Mouse (Mus musculus) G1E (cell line): Measurements from ENCODE around the gene Gramd1c. TPM values are rescaled to one million over a fixed set of nuclear protein-coding genes. Genes with fewer than 3 reads are reported as not detected.

Experiments used
- ATAC-seq: 2 replicates; pipeline ENCODE4 v1.8.0; 2016; ENCODE audit warnings: mild to moderate bottlenecking; ENCODE audit not compliant: insufficient number of reproducible peaks, poor library complexity, low FRiP score, severe bottlenecking; ENCODE audit errors: extremely low read depth
- DNase-seq: peaks from one replicate; pipeline ENCODE4 v3.0.0; 2012; ENCODE audit warnings: low spot score
- H3K27me3 ChIP-seq: 2 replicates; pipeline ENCODE4 v1.6.1; 2012; ENCODE audit warnings: mild to moderate bottlenecking, low read length, inconsistent platforms; ENCODE audit not compliant: insufficient read depth
- H3K36me3 ChIP-seq: replicated peaks from 2 replicates; pipeline ENCODE3; 2012; ENCODE audit warnings: mild to moderate bottlenecking, inconsistent platforms
- H3K4me1 ChIP-seq: 2 replicates; pipeline ENCODE4 v1.6.1; 2012; ENCODE audit warnings: low read depth, low read length, inconsistent platforms, mixed read lengths; ENCODE audit not compliant: insufficient read depth
- H3K4me3 ChIP-seq: 2 replicates; pipeline ENCODE4 v1.5.1; 2012; ENCODE audit warnings: low read depth, mild to moderate bottlenecking, inconsistent platforms, low read length, moderate library complexity, mixed read lengths
- H3K9me3 ChIP-seq: replicated peaks from 2 replicates; pipeline ENCODE4 v1.6.1; 2012; ENCODE audit warnings: inconsistent platforms
- CTCF ChIP-seq: IDR thresholded peaks from 2 replicates; pipeline ENCODE4 v1.5.1; 2012; ENCODE audit warnings: low read depth, low read length, inconsistent platforms, mixed read lengths
- GATA1 ChIP-seq: IDR thresholded peaks from 2 replicates; pipeline ENCODE4 v1.6.1; 2012; ENCODE audit warnings: borderline replicate concordance, low read length, inconsistent platforms, mixed read lengths
- GATA2 ChIP-seq: IDR thresholded peaks from 2 replicates; pipeline ENCODE4 v1.6.1; 2012; ENCODE audit warnings: low read depth, low read length, inconsistent platforms, borderline replicate concordance
- POLR2AphosphoS5 ChIP-seq: IDR thresholded peaks from 2 replicates; pipeline ENCODE4 v1.6.1; 2012; ENCODE audit warnings: low read depth, low read length, inconsistent platforms; ENCODE audit not compliant: insufficient replicate concordance
- TAL1 ChIP-seq: conservative IDR thresholded peaks from 2 replicates; pipeline ENCODE4 v1.6.1; 2012; ENCODE audit warnings: low read depth, low read length, inconsistent platforms, mixed read lengths
- polyA plus RNA-seq: library from polyadenylated mRNA; stranded (reverse); fragments of >175 nt; gene quantifications from 2 replicates; pipeline ENCODE4 v1.2.3, GENCODE M21; 2012
- total RNA-seq, 2 experiments: library from RNA; stranded (forward) in 1 of 2; stranded (reverse) in 1 of 2; fragments of 200-1000 nt in 1 of 2; fragments of >200 nt in 1 of 2; fragmentation: Nextera tagmentation in 1 of 2; gene quantifications; 2 replicates each; pipeline ENCODE4 v1.2.3; 2014 to 2017

Gene Gramd1c
- total and polyA plus RNA-seq, 3 experiments, result 0.10 to 11.2 (median 1.4) TPM

- H3K4me3 ChIP-seq, result no peak overlapping the region
- TF ChIP-seq TAL1, result no peak
- TF ChIP-seq GATA1, result no peak
- no peak for TF ChIP-seq CTCF
- no peak for TF ChIP-seq POLR2AphosphoS5
- no peak for TF ChIP-seq GATA2
- no peaks in the 10 kb centered on the region for H3K27me3 ChIP-seq
- DNase-seq (no peak), ATAC-seq (no peak)
- H3K9me3 ChIP-seq, result no peaks in the 10 kb centered on the region
- peaks cover 88% of the 10 kb centered on the region for H3K36me3 ChIP-seq
- no peaks in the 10 kb centered on the region for H3K4me1 ChIP-seq
Observed at GRCm38 (mm10) chr16:44099377-44099776, 36.2 kb upstream of the Gramd1c start.

- H3K4me3 ChIP-seq, result no peak overlapping the region
- no peaks in the 10 kb centered on the region for H3K9me3 ChIP-seq
- TF ChIP-seq GATA2, result no peak
- TF ChIP-seq POLR2AphosphoS5, result no peak
- no peak for TF ChIP-seq TAL1
- peaks cover 78% of the 10 kb centered on the region for H3K36me3 ChIP-seq
- DNase-seq, result no peak
- no peak for ATAC-seq
- no peaks in the 10 kb centered on the region for H3K4me1 ChIP-seq
- H3K27me3 ChIP-seq, result no peaks in the 10 kb centered on the region
Observed at GRCm38 (mm10) chr16:44087650-44088049, 24.5 kb upstream of the Gramd1c start.

- peaks cover 13% of the 10 kb centered on the region for H3K27me3 ChIP-seq
- no peak overlapping the region for H3K4me3 ChIP-seq
- ATAC-seq, result no peak
- H3K4me1 ChIP-seq, result no peaks in the 10 kb centered on the region
- H3K36me3 ChIP-seq, result no peaks in the 10 kb centered on the region
- no peaks in the 10 kb centered on the region for H3K9me3 ChIP-seq
- DNase-seq, result no peak
- no peak for TF ChIP-seq GATA1
- TF ChIP-seq CTCF, result no peak
- no peak for TF ChIP-seq TAL1
- TF ChIP-seq POLR2AphosphoS5, result no peak
- TF ChIP-seq GATA2, result no peak
Observed at GRCm38 (mm10) chr16:44061341-44061740, 1.8 kb downstream of the Gramd1c start.

- Histone ChIP-seq H3K36me3 (no peaks in the 10 kb centered on the region), H3K4me1 (no peaks in the 10 kb centered on the region), H3K4me3 (no peak overlapping the region), H3K27me3 (peaks cover 13% of the 10 kb centered on the region), H3K9me3 (no peaks in the 10 kb centered on the region)
- ATAC-seq (no peak), DNase-seq (no peak)
- TF ChIP-seq GATA2, result no peak
- no peak for TF ChIP-seq TAL1
- TF ChIP-seq GATA1, result no peak
- no peak for TF ChIP-seq CTCF
- no peak for TF ChIP-seq POLR2AphosphoS5
Observed at GRCm38 (mm10) chr16:44060604-44061286, 2.4 kb downstream of the Gramd1c start.

- TF ChIP-seq CTCF (peak; percentile 51; the same call in 1 of the 2 replicates), POLR2AphosphoS5 (no peak)
- ATAC-seq (0 out of 2 replicates have a peak, but pooled peaks have one; percentile 22), DNase-seq (peak; percentile 29)
- H3K9me3 ChIP-seq, result no peaks in the 10 kb centered on the region
- no peaks in the 10 kb centered on the region for H3K4me1 ChIP-seq
- no peak overlapping the region for H3K4me3 ChIP-seq
- H3K27me3 ChIP-seq, result peaks cover 11% of the 10 kb centered on the region
- H3K36me3 ChIP-seq, result no peaks in the 10 kb centered on the region
Observed at GRCm38 (mm10) chr16:44058745-44059144, 4.4 kb downstream of the Gramd1c start.

- TF ChIP-seq CTCF (no peak), GATA2 (no peak), POLR2AphosphoS5 (no peak), GATA1 (no peak), TAL1 (no peak)
- Histone ChIP-seq H3K4me1 (no peaks in the 10 kb centered on the region), H3K4me3 (no peak overlapping the region), H3K36me3 (no peaks in the 10 kb centered on the region), H3K9me3 (no peaks in the 10 kb centered on the region), H3K27me3 (peaks cover 3% of the 10 kb centered on the region)
- DNase-seq, result no peak
- ATAC-seq, result no peak
Observed at GRCm38 (mm10) chr16:44055766-44056165, 7.4 kb downstream of the Gramd1c start.
